ENCODE assay signal across 19 mouse cellular contexts in genomic region chr5:26497641-26498430, GRCm38 (mm10).
DNase-seq lines count a peak whose midpoint lies in the region; ATAC-seq and TF ChIP-seq lines count a peak whose summit lies in the region.
"Had no signal": no experiment of that assay in that cellular context is flagged by ENCODE, and none has a peak within 500 bp of the region (broad histone marks: within the 10 kb centered on the region; RNA-seq: fewer than 3 reads in every experiment).

No protein-coding gene starts in this region.

- no peaks in the 10 kb centered on the region for H3K36me3 ChIP-seq in kidney, embryonic 15.5 days
- H3K36me3 ChIP-seq: embryonic facial prominence, embryonic 13.5 days; forebrain, embryonic 12.5 days; heart, embryonic 12.5 days; hindbrain, embryonic 10.5 days; intestine, embryonic 15.5 days had no signal

- H3K27ac ChIP-seq in kidney, embryonic 15.5 days = no peak overlapping the region
- H3K27ac ChIP-seq in left cerebral cortex, adult 2 months = no peak overlapping the region
- H3K27ac ChIP-seq: embryonic facial prominence, embryonic 13.5 days; forebrain, embryonic 12.5 days; hindbrain, embryonic 10.5 days; hindbrain, embryonic 14.5 days; intestine, embryonic 15.5 days had no signal

- H3K9me3 ChIP-seq in kidney, embryonic 15.5 days (replicated peaks) = no peaks in the 10 kb centered on the region
- H3K9me3 ChIP-seq: embryonic facial prominence, embryonic 13.5 days; forebrain, embryonic 12.5 days; hindbrain, embryonic 10.5 days; intestine, embryonic 15.5 days had no signal

- 78% methylated on average over 2 of the region's 2 CpGs for WGBS in kidney, embryonic 15.5 days

- H3K27me3 ChIP-seq in kidney, embryonic 15.5 days = no peaks in the 10 kb centered on the region
- H3K27me3 ChIP-seq: embryonic facial prominence, embryonic 13.5 days; forebrain, embryonic 12.5 days; heart, embryonic 12.5 days; intestine, embryonic 15.5 days had no signal

- DNase-seq in cerebellum, adult 11 months = peak; percentile 86
- DNase-seq in cerebellum, adult 18-20 months = peak; percentile 88 to 95
- peak; percentile 94 for DNase-seq in cerebellum, adult 9-11 months
- peak; percentile 85 for DNase-seq in cerebellum, postnatal 36 days
- no peak for DNase-seq in thymus, adult 18-20 months
- no peak for DNase-seq in left cerebral cortex, adult 2 months (ENCODE audit: extremely low spot score in 1 of 2, low spot score in 2 of 2)
- DNase-seq: adrenal gland, adult 2 months; adrenal gland, postnatal 25 days; gastrocnemius, postnatal 10 days; heart, adult 18-20 months; kidney, adult 18-20 months had no signal

- no peak overlapping the region for H3K4me3 ChIP-seq in kidney, embryonic 15.5 days (replicated peaks)
- no peak overlapping the region for H3K4me3 ChIP-seq in left cerebral cortex, adult 2 months
- H3K4me3 ChIP-seq: embryonic facial prominence, embryonic 13.5 days; forebrain, embryonic 12.5 days; heart, embryonic 12.5 days; hindbrain, embryonic 10.5 days; intestine, embryonic 15.5 days had no signal

- intact Hi-C loops in left cerebral cortex, adult 2 months (cut with DNase I) = no loop called here

- no peak for TF ChIP-seq CTCF in left cerebral cortex, adult 2 months (IDR thresholded peaks at IDR 0.05)

- ATAC-seq in kidney, embryonic 15.5 days (replicated peaks; ENCODE audit: low FRiP score) = no peak
- ATAC-seq: forebrain, embryonic 16.5 days; intestine, embryonic 15.5 days had no signal

- H3K9ac ChIP-seq in kidney, embryonic 15.5 days = no peak overlapping the region
- H3K9ac ChIP-seq: embryonic facial prominence, embryonic 13.5 days; forebrain, embryonic 12.5 days; heart, embryonic 12.5 days; hindbrain, embryonic 14.5 days; intestine, embryonic 15.5 days had no signal

- H3K4me2 ChIP-seq in kidney, embryonic 15.5 days = no peak overlapping the region
- H3K4me2 ChIP-seq: embryonic facial prominence, embryonic 13.5 days; forebrain, embryonic 12.5 days; heart, embryonic 12.5 days; hindbrain, embryonic 14.5 days; intestine, embryonic 15.5 days had no signal

- H3K4me1 ChIP-seq in kidney, embryonic 15.5 days = no peaks in the 10 kb centered on the region
- H3K4me1 ChIP-seq: embryonic facial prominence, embryonic 13.5 days; forebrain, embryonic 12.5 days; heart, embryonic 12.5 days; hindbrain, embryonic 10.5 days; intestine, embryonic 15.5 days had no signal

Comparison
In these comparisons a context has a peak if more than half of its experiments do, and no peak if none do; other contexts are left out.
1. DNase-seq: peak in cerebellum, adult 11 months (single experiment), cerebellum, adult 18-20 months (2 of 2), cerebellum, adult 9-11 months (single experiment) and cerebellum, postnatal 36 days (2 of 2); none in thymus, adult 18-20 months (0 of 2) and left cerebral cortex, adult 2 months (0 of 2).